Mouse (Mus musculus) stomach, embryonic 15.5 days (tissue): Measurements from ENCODE around the gene Zbtb17. TPM values are rescaled to one million over a fixed set of nuclear protein-coding genes. Genes with fewer than 3 reads are reported as not detected.

Experiments
- ATAC-seq: fragments of 200-750 bp; cut with Nextera tagmentation; 2 replicates; pipeline ENCODE4 v1.8.0; 2017; ENCODE audit warnings: low read depth, moderate number of reproducible peaks, moderate TSS enrichment; ENCODE audit not compliant: insufficient read depth, low FRiP score
- H3K27ac ChIP-seq: fragments of 300-500 bp; sonication (generic); 2 replicates; pipeline ENCODE4 v1.5.1; 2015; ENCODE audit warnings: mild to moderate bottlenecking, inconsistent platforms
- H3K27me3 ChIP-seq: fragments of 300-500 bp; sonication (generic); replicated peaks from 2 replicates; pipeline ENCODE4 v1.6.1; 2015; ENCODE audit warnings: inconsistent platforms
- H3K36me3 ChIP-seq: fragments of 300-500 bp; sonication (generic); 2 replicates; pipeline ENCODE4 v1.6.1; 2015; ENCODE audit warnings: inconsistent platforms
- H3K4me1 ChIP-seq: fragments of 300-500 bp; sonication (generic); 2 replicates; pipeline ENCODE4 v1.6.1; 2015; ENCODE audit warnings: inconsistent platforms
- H3K4me2 ChIP-seq: fragments of 300-500 bp; sonication (generic); 2 replicates; pipeline ENCODE4 v1.6.1; 2015; ENCODE audit warnings: mild to moderate bottlenecking, inconsistent platforms
- H3K4me3 ChIP-seq: fragments of 300-500 bp; sonication (generic); replicated peaks from 2 replicates; pipeline ENCODE4 v1.5.1; 2015; ENCODE audit warnings: inconsistent platforms
- H3K9ac ChIP-seq: fragments of 300-500 bp; sonication (generic); 2 replicates; pipeline ENCODE4 v1.6.1; 2015; ENCODE audit warnings: inconsistent platforms
- H3K9me3 ChIP-seq: fragments of 300-500 bp; sonication (generic); 2 replicates; pipeline ENCODE4 v1.6.1; 2016; ENCODE audit warnings: inconsistent platforms
- WGBS: fragments of 180-500 bp; shearing (Covaris S2); methylation state at CpG from one replicate; pipeline ENCODE4 v1.1.7; 2015; 5-methylcytosine and 5-hydroxymethylcytosine counted together
- polyA plus RNA-seq: library from polyadenylated mRNA; unstranded; fragments of >200 nt; fragmentation: Nextera tagmentation; extraction: Ambion mirVana; gene quantifications from 2 replicates; pipeline ENCODE4 v1.2.1, GENCODE M21; 2015

The Zbtb17 gene
- polyA plus RNA-seq, 1 experiment from 2014 or later, result 27.5 TPM

GRCm38 (mm10) chr4:141465512-141466288 is 21.2 kb downstream of the Zbtb17 start:
- Histone ChIP-seq H3K9ac (no peak overlapping the region), H3K27me3 (no peaks in the 10 kb centered on the region), H3K4me2 (no peak overlapping the region), H3K4me3 (no peak overlapping the region), H3K9me3 (no peaks in the 10 kb centered on the region), H3K4me1 (peaks cover 8% of the 10 kb centered on the region; the same call in 1 of the 2 replicates), H3K27ac (no peak overlapping the region), H3K36me3 (peaks cover 73% of the 10 kb centered on the region)
- ATAC-seq, result no peak
- WGBS, result 91% methylated on average over 34 of the region's 34 CpGs

- no peak for ATAC-seq
Measured at GRCm38 (mm10) chr4:141466289-141466795, 21.9 kb downstream of the Zbtb17 start.

GRCm38 (mm10) chr4:141466844-141467580 is 22.6 kb downstream of the Zbtb17 start:
- no peak overlapping the region for H3K4me3 ChIP-seq
- 0 out of 2 replicates have a peak, but pooled peaks cover 4% of the 10 kb centered on the region for H3K4me1 ChIP-seq
- H3K9ac ChIP-seq, result no peak overlapping the region
- no peak overlapping the region for H3K4me2 ChIP-seq
- no peak overlapping the region for H3K27ac ChIP-seq
- WGBS, result 85% methylated on average over 15 of the region's 15 CpGs
- no peaks in the 10 kb centered on the region for H3K9me3 ChIP-seq
- H3K36me3 ChIP-seq, result peaks cover 79% of the 10 kb centered on the region
- no peak for ATAC-seq
- H3K27me3 ChIP-seq, result no peaks in the 10 kb centered on the region

More at GRCm38 (mm10) chr4:141466289-141466795, 21.9 kb downstream of the Zbtb17 start:
- peaks cover 7% of the 10 kb centered on the region; the same call in 1 of the 2 replicates for H3K4me1 ChIP-seq
- no peaks in the 10 kb centered on the region for H3K27me3 ChIP-seq
- peaks cover 77% of the 10 kb centered on the region for H3K36me3 ChIP-seq
- no peak overlapping the region for H3K4me2 ChIP-seq
- WGBS, result 89% methylated on average over 16 of the region's 16 CpGs
- H3K4me3 ChIP-seq, result no peak overlapping the region
- H3K9me3 ChIP-seq, result no peaks in the 10 kb centered on the region
- no peak overlapping the region for H3K9ac ChIP-seq
- no peak overlapping the region for H3K27ac ChIP-seq

- 76% methylated on average over 6 of the region's 6 CpGs for WGBS
Measured at GRCm38 (mm10) chr4:141467581-141467927, 23.1 kb downstream of the Zbtb17 start.

GRCm38 (mm10) chr4:141468576-141468975 is 24.1 kb downstream of the Zbtb17 start:
- H3K27me3 ChIP-seq, result no peaks in the 10 kb centered on the region
- 45% methylated on average over 10 of the region's 10 CpGs for WGBS
- no peak overlapping the region for H3K4me3 ChIP-seq
- 0 out of 2 replicates have a peak, but pooled peaks cover 4% of the 10 kb centered on the region for H3K4me1 ChIP-seq
- H3K9ac ChIP-seq, result no peak overlapping the region
- no peaks in the 10 kb centered on the region for H3K9me3 ChIP-seq
- H3K27ac ChIP-seq, result peak overlapping the region; percentile 40; the same call in 1 of the 2 replicates
- no peak overlapping the region for H3K4me2 ChIP-seq
- ATAC-seq, result no peak
- peaks cover 81% of the 10 kb centered on the region for H3K36me3 ChIP-seq

More at GRCm38 (mm10) chr4:141467581-141467927, 23.1 kb downstream of the Zbtb17 start:
- Histone ChIP-seq H3K9ac (no peak overlapping the region), H3K27me3 (no peaks in the 10 kb centered on the region), H3K27ac (no peak overlapping the region), H3K4me2 (no peak overlapping the region), H3K4me3 (no peak overlapping the region), H3K36me3 (peaks cover 79% of the 10 kb centered on the region), H3K9me3 (no peaks in the 10 kb centered on the region), H3K4me1 (0 out of 2 replicates have a peak, but pooled peaks cover 4% of the 10 kb centered on the region)
- ATAC-seq, result no peak

GRCm38 (mm10) chr4:141469343-141469742 is 24.9 kb downstream of the Zbtb17 start:
- Histone ChIP-seq H3K4me1 (0 out of 2 replicates have a peak, but pooled peaks cover 4% of the 10 kb centered on the region), H3K9ac (no peak overlapping the region), H3K4me2 (no peak overlapping the region), H3K4me3 (no peak overlapping the region), H3K27me3 (no peaks in the 10 kb centered on the region), H3K9me3 (no peaks in the 10 kb centered on the region), H3K36me3 (peaks cover 80% of the 10 kb centered on the region), H3K27ac (no peak overlapping the region; the same call in 1 of the 2 replicates)
- 90% methylated on average over 9 of the region's 9 CpGs for WGBS
- ATAC-seq, result no peak

GRCm38 (mm10) chr4:141471491-141471890 is 27.0 kb downstream of the Zbtb17 start:
- peaks cover 80% of the 10 kb centered on the region for H3K36me3 ChIP-seq
- no peak overlapping the region for H3K9ac ChIP-seq
- no peak overlapping the region for H3K4me3 ChIP-seq

GRCm38 (mm10) chr4:141472641-141473321 is 28.3 kb downstream of the Zbtb17 start:
- H3K4me2 ChIP-seq, result no peak overlapping the region

More at GRCm38 (mm10) chr4:141471491-141471890, 27.0 kb downstream of the Zbtb17 start:
- ATAC-seq, result no peak
- Histone ChIP-seq H3K27me3 (no peaks in the 10 kb centered on the region), H3K27ac (no peak overlapping the region), H3K4me1 (0 out of 2 replicates have a peak, but pooled peaks cover 4% of the 10 kb centered on the region), H3K9me3 (no peaks in the 10 kb centered on the region), H3K4me2 (no peak overlapping the region)
- WGBS, result 96% methylated on average over 16 of the region's 16 CpGs

GRCm38 (mm10) chr4:141474431-141474830 is 30.0 kb downstream of the Zbtb17 start:
- Histone ChIP-seq H3K4me2 (no peak overlapping the region), H3K9ac (no peak overlapping the region), H3K36me3 (peaks cover 83% of the 10 kb centered on the region), H3K4me1 (no peaks in the 10 kb centered on the region), H3K9me3 (no peaks in the 10 kb centered on the region), H3K27me3 (no peaks in the 10 kb centered on the region), H3K4me3 (no peak overlapping the region), H3K27ac (no peak overlapping the region)
- 88% methylated on average over 19 of the region's 19 CpGs for WGBS
- no peak for ATAC-seq

More at GRCm38 (mm10) chr4:141472641-141473321, 28.3 kb downstream of the Zbtb17 start:
- WGBS, result 76% methylated on average over 32 of the region's 32 CpGs
- no peaks in the 10 kb centered on the region for H3K27me3 ChIP-seq
- no peak overlapping the region for H3K9ac ChIP-seq
- no peak for ATAC-seq
- H3K27ac ChIP-seq, result no peak overlapping the region
- no peaks in the 10 kb centered on the region for H3K9me3 ChIP-seq
- no peak overlapping the region for H3K4me3 ChIP-seq
- peaks cover 80% of the 10 kb centered on the region for H3K36me3 ChIP-seq
- H3K4me1 ChIP-seq, result 0 out of 2 replicates have a peak, but pooled peaks cover 4% of the 10 kb centered on the region

- no peaks in the 10 kb centered on the region for H3K4me1 ChIP-seq
- WGBS, result 63% methylated on average over 16 of the region's 16 CpGs
Measured at GRCm38 (mm10) chr4:141477681-141478102, 33.2 kb downstream of the Zbtb17 start.

GRCm38 (mm10) chr4:141478225-141478624 is 33.8 kb downstream of the Zbtb17 start:
- H3K4me2 ChIP-seq, result no peak overlapping the region
- H3K4me1 ChIP-seq, result no peaks in the 10 kb centered on the region
- no peaks in the 10 kb centered on the region for H3K27me3 ChIP-seq
- H3K36me3 ChIP-seq, result peaks cover 81% of the 10 kb centered on the region
- no peak overlapping the region for H3K9ac ChIP-seq
- H3K9me3 ChIP-seq, result no peaks in the 10 kb centered on the region
- no peak for ATAC-seq
- no peak overlapping the region for H3K4me3 ChIP-seq
- 77% methylated on average over 23 of the region's 23 CpGs for WGBS
- H3K27ac ChIP-seq, result peak overlapping the region; percentile 90

More at GRCm38 (mm10) chr4:141477681-141478102, 33.2 kb downstream of the Zbtb17 start:
- Histone ChIP-seq H3K4me3 (no peak overlapping the region), H3K9ac (no peak overlapping the region), H3K36me3 (peaks cover 86% of the 10 kb centered on the region), H3K9me3 (no peaks in the 10 kb centered on the region), H3K27me3 (no peaks in the 10 kb centered on the region), H3K27ac (peak overlapping the region; percentile 90), H3K4me2 (no peak overlapping the region)
- 0 out of 2 replicates have a peak, but pooled peaks have one; percentile 33 for ATAC-seq
